In genomic region chr8:114826991-114827390, GRCm38 (mm10) we compare ENCODE assay signal across 7 mouse cellular contexts.
"Had no signal": no experiment of that assay in that cellular context is flagged by ENCODE, and none has a peak within 500 bp of the region (broad histone marks: within the 10 kb centered on the region; RNA-seq: fewer than 3 reads in every experiment).

No protein-coding gene starts in this region.

- ATAC-seq: liver, embryonic 12.5 days had no signal

- DNase-seq: kidney, adult 9 months; lung, embryonic 14.5 days; lung, postnatal 10 days; lung, postnatal 4 days; midbrain, embryonic 14.5 days; thymus, postnatal 36 days had no signal
